Mouse (Mus musculus) adrenal gland, adult 18-20 months (tissue): ENCODE data around the gene Parvg. TPM values are rescaled to one million over a fixed set of nuclear protein-coding genes. Genes with fewer than 3 reads are reported as not detected.

Source experiments
- DNase-seq, 2 experiments: peaks; one replicate each; pipeline ENCODE4 v3.0.0; 2021 to 2022; ENCODE audit warnings: low spot score in 2 of 2
- total RNA-seq, 2 experiments: library from RNA; stranded (reverse); gene quantifications; 1 replicate in 1 of 2; 2 replicates in 1 of 2; pipeline ENCODE4 v1.2.3; 2021

Gene Parvg
- total RNA-seq, 2 experiments from 2014 or later, result 3.4 to 3.8 TPM

DNA sequence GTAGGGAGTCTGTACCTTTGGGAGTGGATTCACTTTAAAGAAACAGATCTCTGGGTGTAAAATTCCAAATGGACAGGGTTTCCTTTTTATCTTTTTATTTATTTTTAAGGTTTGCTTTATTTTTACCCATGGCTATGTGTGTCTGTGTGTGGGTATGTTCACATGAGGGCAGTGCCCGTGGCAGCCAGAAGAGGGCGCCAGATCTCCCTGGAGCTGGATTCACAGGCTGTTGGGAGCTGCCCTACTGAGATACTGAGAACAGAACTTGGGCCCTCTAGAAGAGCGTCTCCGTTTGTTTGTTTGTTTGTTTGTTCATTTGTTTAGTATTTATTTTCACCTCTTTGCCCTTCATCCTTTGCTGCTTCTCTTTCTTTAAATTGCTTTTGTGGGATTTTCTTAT lies 24.9 kb downstream of the Parvg start:
- no peak for DNase-seq

DNA sequence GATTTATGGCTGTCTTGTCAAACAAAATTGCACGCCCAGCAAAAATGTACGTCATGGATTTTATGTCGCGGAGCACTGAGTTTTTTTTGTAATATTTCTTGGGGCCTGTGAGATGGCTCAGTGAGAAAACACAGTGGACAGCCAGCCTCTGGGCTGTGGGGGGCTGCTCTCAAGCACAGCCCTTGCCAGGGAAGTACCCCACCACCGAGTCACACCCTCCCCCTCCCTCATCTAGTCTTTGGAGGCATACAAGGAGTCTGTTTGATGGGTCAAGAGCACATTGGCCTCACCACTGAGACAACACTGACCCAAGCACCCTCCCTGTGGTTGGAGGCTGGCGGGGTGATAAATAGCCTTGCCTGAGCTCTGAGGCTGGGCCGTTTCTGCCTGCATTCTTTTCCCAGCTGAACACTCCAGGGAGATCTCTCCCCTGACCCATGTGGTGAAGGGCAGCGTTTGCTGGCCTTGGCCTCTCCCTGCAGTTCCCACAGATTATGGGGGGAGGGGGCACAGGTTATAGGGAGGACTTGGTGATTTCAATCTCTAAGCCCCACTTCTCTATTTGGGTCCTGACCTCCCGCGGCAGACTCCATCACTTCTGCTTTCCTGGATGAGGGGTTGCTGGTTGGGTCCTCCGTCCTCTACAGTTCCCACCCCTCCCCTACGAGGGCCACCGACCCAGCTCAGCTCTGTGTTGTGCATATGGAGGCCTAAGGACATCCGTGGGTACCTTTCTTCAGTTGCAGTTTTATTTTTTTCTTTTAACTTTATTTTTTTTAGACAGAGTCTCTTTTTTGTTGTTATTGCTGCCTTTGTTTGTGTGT lies 26.3 kb downstream of the Parvg start:
- DNase-seq, result no peak

DNA sequence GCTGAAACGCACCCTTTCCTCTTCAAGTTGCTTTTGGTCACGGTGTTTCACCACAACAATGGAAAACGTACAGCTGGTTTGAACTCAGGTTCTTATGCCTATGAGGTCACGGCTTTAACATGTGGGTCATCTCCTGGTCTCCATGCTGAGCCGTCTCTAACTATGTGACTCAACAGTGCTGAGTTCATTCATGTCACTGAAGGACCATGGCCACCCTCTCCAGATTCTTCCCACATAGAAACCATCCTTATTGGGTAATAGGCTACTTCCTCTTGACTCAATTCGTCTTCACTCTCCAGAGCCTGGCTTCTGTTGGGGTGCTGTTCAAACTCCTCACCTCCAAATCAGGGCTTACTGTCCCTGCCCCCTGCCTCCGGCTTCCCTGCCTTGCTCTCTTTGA lies 27.5 kb downstream of the Parvg start:
- no peak for DNase-seq

DNA sequence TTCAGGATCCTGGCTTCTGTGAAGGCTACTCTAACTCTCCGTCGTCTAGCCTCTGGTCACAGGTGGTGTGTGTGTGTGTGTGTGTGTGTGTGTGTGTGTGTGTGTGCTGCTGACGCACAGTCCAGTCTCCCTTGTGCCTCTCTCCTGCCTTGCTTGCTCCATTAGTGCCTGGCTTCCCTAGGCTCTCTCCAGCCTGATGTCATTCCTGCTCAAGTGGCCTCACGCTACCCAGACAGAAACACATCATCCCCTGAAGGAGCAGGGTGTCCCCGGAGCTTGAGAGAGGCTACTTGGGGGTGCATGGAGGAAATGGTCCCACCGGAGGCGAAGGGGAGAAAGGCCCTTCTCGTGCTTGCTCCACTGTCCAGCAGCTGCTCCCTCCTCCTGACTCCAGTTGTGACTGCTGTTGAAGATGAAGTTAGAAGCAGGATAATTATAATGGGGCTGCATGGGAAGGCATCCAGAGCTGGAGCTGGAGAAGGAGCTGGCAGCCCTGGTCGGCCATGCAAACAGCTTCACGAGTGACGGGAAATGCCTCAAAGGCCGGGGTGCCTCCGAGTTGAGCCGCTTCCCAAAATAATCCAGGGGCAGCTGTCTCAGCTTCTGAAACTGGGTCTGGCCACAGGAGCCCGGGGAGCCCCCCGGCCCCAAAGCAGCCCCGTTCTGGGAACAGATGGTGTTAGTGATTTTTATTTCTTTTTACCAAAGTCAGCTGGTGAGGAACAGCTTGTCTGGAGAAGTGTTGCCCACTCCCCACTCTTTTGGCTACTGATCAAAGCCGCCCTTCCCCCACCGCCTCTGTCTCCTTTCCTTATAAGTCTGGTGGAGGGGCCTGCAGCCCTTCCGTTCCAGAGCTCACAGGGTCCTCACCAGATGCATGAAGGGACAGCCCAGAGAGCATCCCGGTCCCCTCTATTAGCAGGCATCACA lies 28.4 kb downstream of the Parvg start:
- DNase-seq, result no peak

DNA sequence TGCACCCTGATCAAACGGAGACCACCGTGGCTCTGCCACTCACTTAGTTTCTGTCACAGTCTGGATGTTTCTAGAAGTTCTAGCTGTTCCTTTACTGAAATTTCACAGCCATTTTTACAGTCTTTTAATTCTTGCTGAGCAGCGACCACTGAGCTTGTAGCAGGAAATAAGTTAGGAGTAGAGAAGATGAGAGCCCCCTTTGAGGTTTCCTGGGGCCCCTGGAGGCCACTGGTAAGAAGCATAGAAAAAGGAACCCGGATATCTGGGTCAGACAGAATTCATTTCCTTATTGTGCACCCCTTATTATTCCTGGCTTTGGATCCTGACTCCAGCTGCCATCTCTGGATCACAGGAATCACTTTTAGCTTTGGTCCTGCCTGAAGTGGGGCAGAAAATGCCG lies 31.3 kb downstream of the Parvg start:
- no peak for DNase-seq

DNA sequence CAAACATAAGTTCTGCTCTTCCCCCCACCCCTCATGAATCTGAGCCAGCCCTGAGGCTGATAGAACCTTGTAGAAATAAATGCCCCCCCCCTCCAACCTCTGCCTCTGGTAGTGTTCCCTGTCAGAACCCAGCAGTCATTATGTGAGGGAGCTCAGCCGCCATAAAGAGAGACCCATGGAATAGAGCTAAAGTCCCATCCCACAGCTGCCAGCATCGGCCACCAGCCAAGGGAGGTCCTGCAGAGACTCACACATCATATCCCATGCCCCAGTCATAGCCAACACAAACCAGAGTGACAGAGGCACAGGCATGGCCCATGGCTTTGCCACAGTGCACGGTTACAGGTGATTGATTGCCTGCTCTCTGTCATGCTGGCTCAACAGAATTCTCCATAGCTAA lies 40.9 kb downstream of the Parvg start:
- DNase-seq, result no peak

DNA sequence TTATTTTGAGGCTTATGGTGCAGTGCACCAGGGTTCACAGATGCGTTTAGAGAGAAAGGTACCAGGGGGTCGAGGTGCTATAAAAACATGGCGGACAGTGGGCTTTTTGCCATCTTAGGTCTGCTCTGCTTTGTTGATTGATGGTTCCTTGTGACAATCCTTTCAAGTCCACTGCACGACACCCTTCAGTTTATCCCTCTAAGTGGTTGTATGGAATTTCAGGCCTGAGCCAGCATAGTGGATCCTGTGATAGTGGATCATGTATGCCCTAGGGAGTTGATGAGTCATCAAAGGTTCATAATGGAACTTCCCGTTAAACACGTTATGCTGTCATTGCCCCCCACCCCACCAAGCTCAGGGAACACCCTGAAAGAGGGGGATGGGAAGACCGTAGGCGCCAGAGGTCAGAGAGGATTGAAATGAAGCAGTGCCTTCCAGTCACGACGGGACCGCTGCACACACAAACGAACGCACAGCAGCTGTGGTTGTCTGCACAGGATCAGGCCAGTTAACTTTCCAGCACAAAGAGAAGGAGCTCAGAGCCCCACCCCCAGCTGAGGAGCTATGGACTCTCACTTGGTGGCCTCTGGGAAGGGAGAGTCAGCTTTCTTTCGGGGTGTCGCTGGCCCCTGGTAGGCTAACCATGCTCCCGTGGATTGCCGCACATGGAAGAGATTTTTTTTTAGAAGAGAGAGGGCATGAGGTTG lies 42.0 kb downstream of the Parvg start:
- DNase-seq, result no peak

DNA sequence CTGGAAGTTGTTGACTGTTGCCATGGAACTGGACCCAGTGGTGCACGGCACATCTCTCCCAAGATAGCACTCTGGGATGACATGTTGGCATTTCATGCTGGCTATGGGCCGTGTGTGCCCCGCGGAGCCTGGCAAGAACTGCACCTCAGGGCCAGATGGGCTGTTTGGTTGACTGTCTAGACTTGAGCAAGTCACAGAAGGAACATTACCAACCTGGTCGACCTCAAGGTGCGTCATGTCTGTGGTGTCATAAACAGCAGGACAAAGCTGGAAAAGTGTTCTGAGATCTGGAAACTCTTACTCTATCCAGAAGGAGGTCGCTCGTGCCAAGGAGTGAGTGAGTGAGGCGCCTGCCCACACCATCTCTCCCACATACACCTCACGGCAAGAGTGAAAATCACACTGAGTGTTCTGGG lies 42.8 kb downstream of the Parvg start:
- DNase-seq, result no peak

DNA sequence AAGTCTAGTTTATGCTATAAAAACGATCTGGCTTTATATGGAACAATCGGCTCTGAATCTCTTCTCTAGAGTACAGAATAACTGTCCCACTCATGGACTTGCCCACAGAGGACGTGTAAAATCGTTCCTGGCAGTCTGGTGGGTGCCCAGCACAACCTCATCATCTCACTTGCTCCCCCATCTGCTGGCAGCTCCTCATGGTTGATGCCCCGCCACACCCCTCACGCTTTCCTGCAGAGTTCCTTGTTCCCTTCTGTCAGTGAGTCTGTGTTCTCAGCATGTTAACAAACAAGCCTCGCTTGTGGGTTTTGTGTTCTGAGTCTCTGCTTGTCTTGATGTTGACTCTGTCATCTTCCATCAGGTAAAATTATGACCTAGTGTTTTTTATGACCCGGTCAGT lies 43.6 kb downstream of the Parvg start:
- no peak for DNase-seq

DNA sequence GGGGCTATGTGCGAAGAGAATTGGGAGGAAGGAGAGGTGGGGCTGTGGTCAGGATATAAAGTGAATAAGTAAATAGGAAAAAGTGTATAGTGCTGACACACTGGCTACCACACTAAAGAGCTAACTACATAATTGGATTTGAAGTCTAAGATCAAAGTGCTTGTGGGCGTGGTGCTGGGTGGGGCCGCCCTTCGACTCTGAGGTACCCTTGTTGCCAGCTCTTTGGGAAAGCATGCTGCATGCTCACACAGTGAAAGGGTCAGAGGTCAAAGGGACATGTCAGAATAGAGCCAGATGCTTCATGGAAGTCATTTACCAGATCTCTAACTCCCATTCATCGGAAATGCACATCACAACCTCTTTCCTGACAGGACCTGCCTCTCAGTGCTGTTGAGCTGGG lies 49.0 kb downstream of the Parvg start:
- DNase-seq, result no peak

DNA sequence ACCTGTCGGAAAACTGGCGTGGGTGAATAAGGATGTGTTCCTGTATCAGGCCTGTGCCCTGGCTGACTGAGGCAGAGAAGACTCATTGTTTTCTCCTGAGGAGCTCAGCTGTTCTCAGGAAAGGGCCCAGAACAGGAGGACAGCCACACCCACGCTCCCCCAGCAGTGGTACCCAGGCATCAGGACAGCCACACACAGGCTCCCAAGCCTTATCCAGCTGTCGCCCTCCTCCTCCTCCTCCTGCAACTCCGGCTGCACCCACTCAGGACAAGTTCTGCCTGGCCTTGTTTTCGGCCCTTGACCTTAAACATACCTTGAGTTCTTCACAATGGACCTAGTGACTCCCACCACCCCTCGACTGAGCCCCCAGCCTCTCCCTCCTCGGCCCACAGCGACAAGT lies 54.9 kb downstream of the Parvg start:
- no peak for DNase-seq

DNA sequence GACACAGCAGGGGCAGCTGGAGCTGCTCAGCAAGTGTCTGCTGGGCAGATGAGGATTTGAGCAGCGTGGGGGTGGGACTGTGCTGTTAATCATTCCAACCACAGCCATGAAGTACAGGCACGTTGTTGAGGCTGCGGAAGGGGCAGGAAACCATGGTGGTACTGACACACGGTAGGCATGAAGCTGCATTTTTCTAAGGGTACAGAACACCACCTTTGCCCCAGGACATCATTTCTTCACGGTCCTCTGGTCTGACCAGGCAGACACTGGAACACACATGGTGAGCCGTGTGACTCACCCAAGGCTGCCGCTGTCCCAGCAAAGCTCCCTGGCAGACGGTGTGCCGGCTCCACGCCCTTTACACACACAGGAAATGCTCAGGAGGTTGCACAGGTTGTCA lies 56.4 kb downstream of the Parvg start:
- no peak for DNase-seq

DNA sequence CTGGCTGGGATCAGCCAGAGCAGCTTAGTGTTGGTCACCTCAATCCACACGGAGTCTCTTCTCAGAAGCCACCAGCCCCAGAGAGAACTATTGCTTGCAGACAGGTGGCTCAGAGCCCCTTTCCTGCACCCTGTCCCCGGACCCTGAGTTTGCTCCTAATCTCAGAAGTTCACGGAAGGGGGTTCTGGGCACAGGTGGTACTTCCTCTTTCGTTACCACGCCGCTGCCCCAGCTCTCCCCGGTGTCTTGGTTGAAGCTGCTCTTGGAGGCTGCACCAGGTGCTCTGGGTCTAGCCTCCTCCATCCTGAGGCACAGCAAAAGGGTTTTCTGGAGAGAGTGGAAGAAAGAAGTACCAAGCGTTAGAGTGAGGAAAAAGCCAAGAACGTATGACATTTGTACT lies 60.2 kb downstream of the Parvg start:
- DNase-seq, result no peak

DNA sequence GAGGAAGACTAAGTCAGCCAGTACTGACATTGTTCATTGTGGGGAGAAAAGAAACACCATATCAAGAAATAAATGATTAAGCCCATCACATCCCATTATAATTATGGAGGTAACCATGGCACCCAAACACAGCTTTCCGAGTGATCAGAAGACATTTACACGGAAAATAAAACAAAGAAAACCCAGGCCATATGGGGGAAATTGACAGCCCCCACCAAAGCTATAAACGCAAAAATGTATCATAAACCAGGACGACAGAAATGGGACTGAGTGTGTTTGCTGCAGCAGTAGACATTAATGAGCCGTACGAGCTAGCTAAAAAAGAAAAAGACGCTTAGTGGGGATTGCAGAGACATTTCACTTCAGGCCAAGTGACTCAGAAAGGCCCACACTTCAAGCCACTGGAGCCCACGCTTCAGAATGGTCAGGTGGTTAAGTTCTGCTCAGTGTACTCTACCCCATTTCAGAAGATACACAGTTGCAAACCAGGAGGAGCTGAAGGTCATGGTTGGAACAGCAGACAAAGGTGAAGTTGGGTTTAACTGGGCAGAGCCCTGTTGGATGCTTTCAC lies 62.3 kb downstream of the Parvg start:
- no peak for DNase-seq

DNA sequence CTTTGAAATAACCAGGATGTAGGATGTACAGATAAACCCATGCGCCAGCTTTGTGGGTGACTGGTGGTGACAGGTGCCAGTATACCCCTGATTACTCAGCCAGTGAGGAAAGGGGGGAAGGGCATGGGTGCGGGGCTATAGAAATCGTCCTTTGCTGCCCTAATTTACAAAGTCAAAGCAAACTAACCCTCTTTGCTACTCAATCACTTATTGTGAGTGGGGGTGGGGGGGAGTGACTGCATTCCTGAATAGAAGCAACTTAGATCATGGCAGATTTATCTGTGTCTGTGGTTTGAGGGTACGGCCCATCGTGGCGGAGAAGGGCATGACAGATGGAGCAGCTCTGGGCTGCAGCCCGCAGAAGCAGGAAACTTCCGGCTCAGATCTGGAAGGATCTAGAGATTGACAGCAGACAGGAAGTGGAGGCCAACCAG lies 64.9 kb downstream of the Parvg start:
- no peak for DNase-seq

DNA sequence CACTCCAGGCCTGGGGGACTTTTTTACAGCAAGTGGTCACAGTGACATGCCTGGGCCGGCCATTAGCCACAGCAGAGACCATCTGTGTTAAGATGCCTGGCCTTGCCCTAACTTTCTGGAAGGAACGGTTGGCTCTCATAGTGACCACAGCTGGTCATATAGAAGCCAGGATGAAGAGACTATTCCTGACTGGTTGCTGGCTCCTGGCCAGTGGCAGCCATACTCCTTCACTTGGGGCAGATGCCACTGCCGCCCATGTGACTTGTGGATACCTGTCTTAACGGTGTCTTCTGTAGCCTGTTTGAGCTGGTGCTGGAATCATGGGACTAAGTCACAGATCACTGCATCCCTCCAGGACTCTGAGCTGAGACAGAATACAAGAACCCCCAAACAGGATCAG lies 68.3 kb downstream of the Parvg start:
- no peak for DNase-seq

Other genes starting within 250 kb of the Parvg start
- 1 to 10 TPM; 4.4 to 4.9 TPM for gene Sult4a1, start 218.3 kb upstream of the Parvg start, total RNA-seq
- under 1 TPM; 0.17 to 0.48 TPM for gene Pnpla5, start 200.9 kb upstream of the Parvg start, total RNA-seq
- 100 to 1,000 TPM in 1 of 2 experiments, 10 to 100 TPM in 1; 55.8 to 288 TPM for gene Pnpla3, start 156.2 kb upstream of the Parvg start, total RNA-seq
- 100 to 1,000 TPM; 148 to 189 TPM for gene Samm50, start 131.8 kb upstream of the Parvg start, total RNA-seq
- 10 to 100 TPM; 15.6 to 24.9 TPM for gene Parvb, start 92.0 kb upstream of the Parvg start, total RNA-seq
- gene Shisal1, start 123.1 kb downstream of the Parvg start, total RNA-seq, result 1 to 10 TPM; 1.5 to 1.8 TPM
- gene Rtl6, start 233.8 kb downstream of the Parvg start, total RNA-seq, result 1 to 10 TPM; 3.5 to 4.3 TPM